Mouse (Mus musculus) induced T-regulatory cell, adult 2 months (primary cell): Measurements from ENCODE around the gene Use1.
A peak's percentile ranks its signal among the peaks of the same experiment; 100 is the strongest.

Experiments
- DNase-seq: peaks from one replicate; pipeline ENCODE4 v3.0.0-alpha.2; 2012; ENCODE audit warnings: low read depth

Gene Use1

GRCm38 (mm10) chr8:71403107-71403885 is 36.6 kb downstream of the Use1 start:
- no peak for DNase-seq

- DNase-seq: no peak
Observed at GRCm38 (mm10) chr8:71404011-71404410, 37.4 kb downstream of the Use1 start.

- DNase-seq: no peak
Observed at GRCm38 (mm10) chr8:71404951-71405351, 38.3 kb downstream of the Use1 start.

- DNase-seq: peak; percentile 97
Observed at GRCm38 (mm10) chr8:71405401-71406098, 38.9 kb downstream of the Use1 start, which contains the start of gene Ankle1. Gene Ankle1 (plus strand): TSS chr8:71406010.

- DNase-seq: peak; percentile 76
Observed at GRCm38 (mm10) chr8:71406099-71407015, 39.7 kb downstream of the Use1 start.

GRCm38 (mm10) chr8:71407441-71407840 is 40.8 kb downstream of the Use1 start:
- DNase-seq: no peak

GRCm38 (mm10) chr8:71408231-71408630 is 41.6 kb downstream of the Use1 start:
- DNase-seq: no peak

- peak; percentile 78 for DNase-seq
Observed at GRCm38 (mm10) chr8:71411535-71412273, 45.1 kb downstream of the Use1 start.
